Mouse (Mus musculus) neural tube, embryonic 12.5 days (tissue): ENCODE data around the gene Znrd1as. TPM values are rescaled to one million over a fixed set of nuclear protein-coding genes. Genes with fewer than 3 reads are reported as not detected.

Experiments used
- ATAC-seq: fragments of 200-750 bp; cut with Nextera tagmentation; 2 replicates; pipeline ENCODE4 v1.8.0; 2017; ENCODE audit warnings: low read depth, mild to moderate bottlenecking, moderate TSS enrichment, moderate library complexity; ENCODE audit not compliant: low FRiP score
- H3K27ac ChIP-seq: fragments of 300-500 bp; sonication (generic); 2 replicates; pipeline ENCODE4 v1.5.1; 2016
- H3K27me3 ChIP-seq: fragments of 300-500 bp; sonication (generic); replicated peaks from 2 replicates; pipeline ENCODE4 v1.6.1; 2016; ENCODE audit warnings: mild to moderate bottlenecking
- H3K36me3 ChIP-seq: fragments of 300-500 bp; sonication (generic); 2 replicates; pipeline ENCODE4 v1.6.1; 2016; ENCODE audit warnings: mild to moderate bottlenecking
- H3K4me1 ChIP-seq: fragments of 300-500 bp; sonication (generic); 2 replicates; pipeline ENCODE4 v1.6.1; 2016
- H3K4me2 ChIP-seq: fragments of 300-500 bp; sonication (generic); replicated peaks from 2 replicates; pipeline ENCODE4 v1.6.1; 2016; ENCODE audit warnings: mild to moderate bottlenecking
- H3K4me3 ChIP-seq: fragments of 300-500 bp; sonication (generic); 2 replicates; pipeline ENCODE4 v1.5.1; 2016
- H3K9ac ChIP-seq: fragments of 300-500 bp; sonication (generic); 2 replicates; pipeline ENCODE4 v1.6.1; 2016; ENCODE audit warnings: mild to moderate bottlenecking
- H3K9me3 ChIP-seq: fragments of 300-500 bp; sonication (generic); 2 replicates; pipeline ENCODE4 v1.6.1; 2016; ENCODE audit warnings: mild to moderate bottlenecking
- WGBS: fragments of 180-500 bp; shearing (Covaris S2); methylation state at CpG from one replicate; pipeline ENCODE4 v1.1.7; 2016; 5-methylcytosine and 5-hydroxymethylcytosine counted together
- polyA plus RNA-seq: library from polyadenylated mRNA; unstranded; fragments of >200 nt; fragmentation: Nextera tagmentation; extraction: Ambion mirVana; gene quantifications from 2 replicates; pipeline ENCODE4 v1.2.1, GENCODE M21; 2016

The Znrd1as gene
- polyA plus RNA-seq, result 6.0 and 6.2 TPM in 2 replicates

- Histone ChIP-seq H3K9me3 (no peaks in the 10 kb centered on the region), H3K27me3 (no peaks in the 10 kb centered on the region), H3K9ac (peak within 1 kb of the TSS; percentile 77), H3K4me3 (peak within 1 kb of the TSS; percentile 61), H3K27ac (no peak within 1 kb of the TSS), H3K36me3 (peaks cover 7% of the 10 kb centered on the region; the same call in 1 of the 2 replicates), H3K4me1 (peaks cover 11% of the 10 kb centered on the region), H3K4me2 (peak within 1 kb of the TSS; percentile 84)
- under 1% methylated on average over 46 of the region's 46 CpGs for WGBS
- peak; percentile 98 for ATAC-seq
These were observed at the start of gene Znrd1as, which contains the start of gene Znrd1 for GRCm38 (mm10) chr17:36957999-36958743. TSS of gene Znrd1as (plus strand) at chr17:36958592. TSS of gene Znrd1 (minus strand) at chr17:36958559.

DNA sequence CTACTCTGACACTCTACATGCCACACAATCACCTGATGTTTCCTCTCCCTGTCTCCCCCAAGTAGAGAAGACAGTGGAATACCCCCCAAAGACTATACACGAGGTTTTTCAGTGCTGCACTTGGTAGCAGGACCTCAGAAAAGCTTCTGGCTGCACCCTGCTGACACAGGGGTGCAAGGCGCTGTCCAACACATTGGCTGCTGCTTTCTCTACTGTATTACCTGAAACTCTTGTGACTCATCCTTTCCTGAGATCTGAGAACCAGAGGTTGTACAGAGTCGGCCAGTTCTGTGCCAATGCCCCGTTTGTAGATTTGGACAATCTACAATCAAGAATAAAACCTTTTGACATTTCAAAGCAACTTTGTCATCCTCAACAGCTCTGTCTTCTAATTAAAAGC lies 48.6 kb upstream of the Znrd1as start:
- ATAC-seq, result no peak
- no peaks in the 10 kb centered on the region for H3K9me3 ChIP-seq
- H3K27ac ChIP-seq, result no peak overlapping the region
- no peak overlapping the region for H3K9ac ChIP-seq
- no peaks in the 10 kb centered on the region for H3K27me3 ChIP-seq
- no peak overlapping the region for H3K4me3 ChIP-seq
- H3K36me3 ChIP-seq, result no peaks in the 10 kb centered on the region
- WGBS, result 67% methylated on average over 4 of the region's 4 CpGs
- no peak overlapping the region for H3K4me2 ChIP-seq
- no peaks in the 10 kb centered on the region for H3K4me1 ChIP-seq

DNA sequence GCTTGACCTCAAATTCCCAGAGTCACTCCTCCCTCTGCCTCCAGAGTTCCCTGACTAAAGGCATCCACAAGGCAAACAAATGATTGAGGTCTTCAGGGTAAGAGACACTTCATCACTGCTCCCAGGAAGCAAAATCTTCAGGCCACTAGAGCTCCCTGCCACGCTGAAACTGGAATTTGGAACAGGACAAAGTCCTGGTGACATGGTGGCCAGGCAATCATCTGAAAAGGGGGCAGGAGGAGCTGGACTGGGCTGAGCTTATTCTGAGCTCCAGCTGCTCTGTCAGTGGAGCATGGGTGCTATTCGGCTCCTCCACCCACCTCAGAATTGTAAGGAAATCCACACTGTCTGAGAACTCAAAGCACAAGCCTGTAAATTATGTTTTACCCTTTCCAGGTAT lies 46.4 kb upstream of the Znrd1as start:
- Histone ChIP-seq H3K4me3 (no peak overlapping the region), H3K36me3 (no peaks in the 10 kb centered on the region), H3K9me3 (no peaks in the 10 kb centered on the region), H3K4me1 (no peaks in the 10 kb centered on the region), H3K27me3 (no peaks in the 10 kb centered on the region), H3K4me2 (no peak overlapping the region), H3K9ac (no peak overlapping the region), H3K27ac (no peak overlapping the region)
- no peak for ATAC-seq
- 86% methylated on average over 2 of the region's 2 CpGs for WGBS

DNA sequence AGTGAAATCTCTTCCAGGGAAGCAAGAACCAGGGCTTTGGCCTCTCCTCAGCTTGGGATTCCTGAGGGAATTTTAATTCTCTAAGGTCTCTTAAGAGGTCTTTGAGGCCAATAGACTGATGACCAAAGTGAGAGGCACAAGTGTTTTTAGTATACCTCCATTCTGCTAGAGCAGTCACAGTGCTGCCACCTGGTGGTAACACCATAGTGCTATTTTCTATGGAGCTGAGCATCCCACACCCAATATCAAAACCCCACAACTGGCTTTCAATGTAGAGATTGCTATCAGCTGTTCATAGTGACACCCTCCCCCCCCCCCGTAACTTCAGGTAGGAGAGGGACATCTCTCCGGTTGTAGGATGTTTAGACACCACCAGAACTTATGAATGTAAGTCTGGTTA lies 44.3 kb upstream of the Znrd1as start:
- Histone ChIP-seq H3K27ac (no peak overlapping the region), H3K36me3 (no peaks in the 10 kb centered on the region), H3K4me2 (no peak overlapping the region), H3K27me3 (no peaks in the 10 kb centered on the region), H3K4me3 (no peak overlapping the region), H3K9ac (no peak overlapping the region), H3K9me3 (no peaks in the 10 kb centered on the region), H3K4me1 (no peaks in the 10 kb centered on the region)
- WGBS, result 13% methylated on average over 2 of the region's 2 CpGs
- no peak for ATAC-seq

- Histone ChIP-seq H3K36me3 (no peaks in the 10 kb centered on the region), H3K27me3 (no peaks in the 10 kb centered on the region), H3K4me2 (no peak overlapping the region), H3K4me3 (no peak overlapping the region), H3K4me1 (no peaks in the 10 kb centered on the region), H3K9ac (no peak overlapping the region), H3K27ac (no peak overlapping the region), H3K9me3 (no peaks in the 10 kb centered on the region)
- WGBS, result 15% methylated on average over 9 of the region's 9 CpGs
- ATAC-seq, result no peak
These were observed 43.3 kb upstream of the Znrd1as start for GRCm38 (mm10) chr17:36915076-36915475.

DNA sequence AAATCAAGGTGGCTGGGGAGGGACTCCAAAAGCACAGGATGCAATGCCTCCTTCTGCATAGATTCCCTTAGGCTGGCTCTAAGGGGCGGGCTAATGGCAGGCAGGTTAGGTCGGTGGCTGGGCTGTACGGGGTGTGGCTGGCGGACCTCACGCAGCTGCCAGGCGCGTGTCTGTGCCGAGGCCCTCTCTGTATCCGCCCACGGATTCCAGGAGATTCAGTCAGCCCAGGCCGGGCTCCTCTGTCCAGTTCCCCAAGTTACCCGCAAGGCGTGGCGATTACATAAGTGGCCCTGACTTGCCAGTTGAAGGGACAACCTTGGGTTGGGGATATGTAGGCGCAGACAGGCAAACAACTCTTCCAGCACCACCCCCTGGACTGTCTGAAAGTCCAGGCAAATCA lies 38.2 kb upstream of the Znrd1as start:
- H3K27me3 ChIP-seq, result no peaks in the 10 kb centered on the region
- no peak overlapping the region for H3K4me2 ChIP-seq
- H3K4me3 ChIP-seq, result no peak overlapping the region
- no peak overlapping the region for H3K27ac ChIP-seq
- no peaks in the 10 kb centered on the region for H3K9me3 ChIP-seq
- H3K36me3 ChIP-seq, result no peaks in the 10 kb centered on the region
- WGBS, result 52% methylated on average over 15 of the region's 15 CpGs
- H3K9ac ChIP-seq, result no peak overlapping the region
- ATAC-seq, result no peak
- no peaks in the 10 kb centered on the region for H3K4me1 ChIP-seq

DNA sequence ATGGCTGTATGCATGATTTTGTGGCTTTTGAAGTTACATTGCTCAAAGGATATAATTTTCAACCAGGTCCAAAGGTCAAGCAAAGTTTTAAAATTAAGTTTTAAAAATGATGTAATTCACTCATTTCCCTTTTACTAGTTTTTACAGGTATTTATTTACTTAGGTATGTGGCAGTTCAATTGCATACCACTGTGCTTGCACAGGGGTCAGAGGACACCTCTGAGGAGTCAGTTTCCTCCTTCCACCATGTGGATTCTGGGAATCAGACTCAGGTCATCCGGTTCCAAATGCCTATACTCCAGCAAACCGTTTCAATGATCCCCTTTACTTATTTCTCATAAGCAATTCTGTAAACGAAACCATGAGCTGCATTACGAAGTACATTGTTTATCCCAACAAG lies 35.7 kb upstream of the Znrd1as start:
- Histone ChIP-seq H3K36me3 (no peaks in the 10 kb centered on the region), H3K9me3 (no peaks in the 10 kb centered on the region), H3K9ac (no peak overlapping the region), H3K4me1 (no peaks in the 10 kb centered on the region), H3K4me3 (no peak overlapping the region), H3K27me3 (no peaks in the 10 kb centered on the region), H3K27ac (no peak overlapping the region), H3K4me2 (no peak overlapping the region)
- WGBS, result 90% methylated on average over 4 of the region's 4 CpGs
- no peak for ATAC-seq

GRCm38 (mm10) chr17:36923491-36923890 lies 34.9 kb upstream of the Znrd1as start:
- no peaks in the 10 kb centered on the region for H3K9me3 ChIP-seq
- no peak overlapping the region for H3K27ac ChIP-seq
- H3K27me3 ChIP-seq, result no peaks in the 10 kb centered on the region
- 67% methylated on average over 4 of the region's 4 CpGs for WGBS
- H3K4me3 ChIP-seq, result no peak overlapping the region
- H3K4me2 ChIP-seq, result no peak overlapping the region
- no peak overlapping the region for H3K9ac ChIP-seq
- H3K36me3 ChIP-seq, result no peaks in the 10 kb centered on the region
- ATAC-seq, result no peak
- H3K4me1 ChIP-seq, result no peaks in the 10 kb centered on the region

DNA sequence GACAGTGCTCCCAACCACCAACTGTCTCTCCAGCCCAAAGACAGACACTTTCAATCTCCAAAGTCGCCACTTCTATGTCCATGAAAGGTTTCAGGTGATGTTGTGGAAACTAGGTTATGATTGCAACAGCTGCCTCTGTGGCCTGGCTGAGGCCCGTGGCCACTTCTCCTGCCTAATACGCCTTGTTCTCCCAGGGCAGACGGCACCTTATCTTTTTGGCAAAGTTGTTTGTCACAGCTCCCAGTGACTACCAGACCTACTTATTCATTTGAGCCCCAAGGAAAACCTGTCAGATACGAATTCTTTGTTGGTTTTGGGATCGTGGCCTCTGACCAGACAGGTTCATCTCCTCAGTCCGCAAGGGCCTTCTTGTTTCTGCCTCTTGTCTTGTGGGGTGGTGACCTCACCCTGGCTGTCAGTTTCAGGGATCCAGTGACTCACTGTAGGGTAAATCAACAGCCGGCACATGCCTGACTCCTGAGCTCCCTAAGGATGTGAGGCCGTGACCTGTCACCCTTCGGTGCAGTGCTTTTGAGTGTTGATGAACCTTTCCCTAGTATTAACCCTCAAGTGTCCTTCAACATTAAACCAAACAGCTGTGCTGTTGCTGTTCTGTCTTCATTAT lies 30.8 kb upstream of the Znrd1as start:
- no peak for ATAC-seq
- Histone ChIP-seq H3K27me3 (no peaks in the 10 kb centered on the region), H3K36me3 (no peaks in the 10 kb centered on the region), H3K27ac (no peak overlapping the region), H3K9ac (no peak overlapping the region), H3K9me3 (no peaks in the 10 kb centered on the region), H3K4me1 (no peaks in the 10 kb centered on the region), H3K4me2 (no peak overlapping the region), H3K4me3 (no peak overlapping the region)
- 72% methylated on average over 10 of the region's 10 CpGs for WGBS

- H3K27ac ChIP-seq, result no peak overlapping the region
- H3K27me3 ChIP-seq, result no peaks in the 10 kb centered on the region
- no peak overlapping the region for H3K4me3 ChIP-seq
- H3K9me3 ChIP-seq, result no peaks in the 10 kb centered on the region
- H3K36me3 ChIP-seq, result no peaks in the 10 kb centered on the region
- no peak overlapping the region for H3K9ac ChIP-seq
- ATAC-seq, result no peak
- H3K4me1 ChIP-seq, result no peaks in the 10 kb centered on the region
- H3K4me2 ChIP-seq, result no peak overlapping the region
- WGBS, result 82% methylated on average over 12 of the region's 12 CpGs
These were observed 29.0 kb upstream of the Znrd1as start for GRCm38 (mm10) chr17:36929236-36929932.

DNA sequence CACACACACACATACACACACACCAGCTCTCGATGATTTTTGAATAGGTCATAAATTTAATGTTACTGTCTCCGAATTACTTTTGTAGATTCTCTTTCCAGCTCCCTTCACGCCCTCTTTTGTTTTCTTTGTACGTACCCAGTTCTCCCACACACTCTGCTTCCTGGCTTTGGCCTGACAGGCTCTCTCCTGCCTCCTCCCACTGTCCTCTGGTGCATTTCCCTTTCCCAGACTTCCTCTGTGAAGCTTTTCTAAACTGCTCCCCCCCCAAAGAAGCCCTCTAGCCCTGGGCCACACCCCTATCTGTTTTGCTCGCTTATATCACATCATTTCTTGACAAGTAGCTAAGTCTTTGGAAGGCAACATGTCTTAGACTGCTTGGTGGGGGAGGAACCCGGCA lies 28.2 kb upstream of the Znrd1as start:
- no peaks in the 10 kb centered on the region for H3K36me3 ChIP-seq
- 62% methylated on average over 6 of the region's 6 CpGs for WGBS

GRCm38 (mm10) chr17:36931130-36931529 lies 27.3 kb upstream of the Znrd1as start:
- Histone ChIP-seq H3K9ac (no peak overlapping the region), H3K27ac (no peak overlapping the region), H3K36me3 (no peaks in the 10 kb centered on the region), H3K27me3 (no peaks in the 10 kb centered on the region), H3K4me3 (no peak overlapping the region), H3K9me3 (no peaks in the 10 kb centered on the region), H3K4me1 (no peaks in the 10 kb centered on the region), H3K4me2 (no peak overlapping the region)
- WGBS, result 82% methylated on average over 4 of the region's 4 CpGs
- no peak for ATAC-seq

More for the DNA sequence above, 28.2 kb upstream of the Znrd1as start:
- H3K4me3 ChIP-seq, result no peak overlapping the region
- H3K9me3 ChIP-seq, result no peaks in the 10 kb centered on the region
- no peak overlapping the region for H3K4me2 ChIP-seq
- H3K9ac ChIP-seq, result no peak overlapping the region
- H3K4me1 ChIP-seq, result no peaks in the 10 kb centered on the region
- H3K27ac ChIP-seq, result no peak overlapping the region
- ATAC-seq, result no peak
- no peaks in the 10 kb centered on the region for H3K27me3 ChIP-seq
